Mouse (Mus musculus) urinary bladder, postnatal 4 days (tissue): ENCODE measurements around the gene 2210010C04Rik.
"Not testable (repeated sequence)": the region's sequence is repeated elsewhere in the genome, so short reads cannot be mapped to it uniquely, and the experiment has no call there.

Experiments used
- DNase-seq, 2 experiments: peaks; one replicate each; pipeline ENCODE4 v3.0.0; 2021 to 2022; ENCODE audit warnings: low spot score in 2 of 2

The 2210010C04Rik gene

DNA sequence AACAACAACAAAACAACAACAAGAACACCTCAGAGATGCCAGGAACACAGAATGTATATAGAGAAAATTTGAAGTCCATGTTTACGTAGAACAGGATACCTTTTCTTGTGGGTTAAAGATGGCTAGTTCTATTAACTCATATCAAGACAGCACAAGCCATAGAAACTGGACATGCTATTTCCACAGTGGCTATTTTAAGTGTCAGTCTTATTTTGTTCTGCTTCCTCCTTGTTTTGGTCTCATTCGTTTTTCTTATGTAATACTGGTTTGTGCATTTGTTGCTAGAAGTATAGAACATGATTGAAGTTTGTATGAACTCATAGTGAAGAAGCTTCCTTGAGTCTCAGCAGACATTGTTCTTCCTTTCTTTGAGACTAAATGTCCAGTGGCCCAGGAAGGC, 16.2 kb downstream of the 2210010C04Rik start:
- DNase-seq, result no peak

DNA sequence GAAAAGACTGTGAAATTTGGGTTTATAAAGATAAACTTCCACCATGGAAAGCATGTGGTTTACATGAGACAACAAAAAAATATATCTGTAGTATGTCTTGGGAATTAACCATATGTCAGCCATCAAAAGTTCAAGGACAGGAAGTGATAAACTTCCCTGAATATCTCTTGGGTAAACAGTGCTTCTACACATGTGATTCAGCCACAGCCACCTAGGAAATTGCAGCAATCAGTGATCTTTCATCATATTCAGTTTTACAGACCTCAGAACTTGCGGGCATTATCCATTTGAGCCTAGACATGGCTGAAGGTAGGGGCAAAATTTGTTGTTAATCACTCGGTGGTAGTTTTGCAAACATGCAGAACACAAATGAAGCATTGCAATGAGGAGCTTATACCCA, 16.7 kb downstream of the 2210010C04Rik start:
- DNase-seq, result no peak

DNA sequence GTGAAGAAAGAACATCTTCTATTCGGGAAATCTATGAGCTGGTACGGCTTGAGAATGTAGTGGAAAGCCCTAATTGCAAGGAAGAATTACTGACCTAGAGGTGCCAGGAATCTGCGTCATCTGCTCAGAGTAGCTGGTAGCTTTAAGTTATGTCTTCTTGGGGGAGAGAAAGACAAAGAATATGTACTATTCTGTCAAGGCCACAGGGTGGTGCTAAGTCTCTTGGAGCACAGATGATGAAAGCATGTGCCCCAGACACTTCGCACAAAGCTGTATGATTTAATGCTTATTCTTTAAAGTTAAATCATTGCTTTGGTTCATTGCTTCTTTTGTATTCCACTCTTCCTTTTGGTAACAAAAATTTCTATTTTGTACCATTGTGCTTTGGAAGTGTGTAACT, 20.2 kb downstream of the 2210010C04Rik start:
- no peak for DNase-seq

DNA sequence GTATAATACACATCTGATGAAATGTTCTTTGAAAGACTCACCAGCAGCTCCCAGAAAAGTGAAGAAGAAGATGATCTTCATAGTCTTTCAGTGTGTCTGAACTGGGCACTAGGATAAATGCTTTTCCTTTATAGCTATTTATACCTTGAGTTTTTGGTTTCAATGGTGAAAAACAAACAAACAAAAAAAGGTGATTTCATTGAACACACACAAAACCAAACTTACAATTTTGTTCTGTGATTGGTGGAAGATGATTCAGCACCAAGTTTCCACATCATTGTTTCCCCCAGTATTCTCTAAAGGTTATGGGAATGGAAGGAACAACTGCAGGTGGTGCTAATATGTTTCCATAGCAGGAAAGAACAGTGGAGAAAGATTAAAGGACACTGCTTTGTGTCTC, 35.9 kb downstream of the 2210010C04Rik start, which contains the start of gene Gm2663:
TSS of gene Gm2663 (minus strand) at position 101 of the 400 bp plus-strand sequence.
- not testable (repeated sequence) for DNase-seq
